Mouse (Mus musculus): ENCODE data around the gene Ogdh.

DNA sequence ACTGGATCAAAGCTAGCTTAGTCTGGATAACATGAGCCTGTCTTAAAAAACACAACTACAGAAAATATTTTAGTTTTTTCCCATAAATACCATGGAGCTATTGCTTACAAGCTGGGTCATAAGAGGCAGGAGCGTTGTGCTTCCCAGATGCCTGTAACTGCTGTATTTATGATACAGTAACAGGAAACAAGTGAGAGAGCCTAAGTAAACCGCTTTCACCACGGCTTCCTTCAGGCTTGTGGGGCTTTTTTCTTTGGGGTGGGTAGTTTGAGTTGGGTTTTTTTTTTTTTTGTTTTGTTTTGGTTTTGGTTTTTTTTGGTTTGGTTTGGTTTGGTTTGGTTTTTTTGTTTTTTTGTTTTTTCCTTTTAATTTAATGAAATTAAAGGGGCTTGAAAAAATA is 41.2 kb downstream of the Ogdh start:
- TF ChIP-seq CTCF (IDR thresholded peaks at IDR 0.05; ENCODE audit: insufficient read depth, low read depth, low read length) (no peak), POLR2A (IDR thresholded peaks at IDR 0.05; ENCODE audit: insufficient read depth, low read depth, low read length) (no peak)
